Mouse (Mus musculus) limb, embryonic 13.5 days (tissue): ENCODE measurements around the gene Syn3. TPM values are rescaled to one million over a fixed set of nuclear protein-coding genes. Genes with fewer than 3 reads are reported as not detected.

Experiments used
- ATAC-seq: fragments of 200-750 bp; cut with Nextera tagmentation; 2 replicates; pipeline ENCODE4 v1.8.0; 2017; ENCODE audit warnings: low read depth, moderate number of reproducible peaks, moderate TSS enrichment; ENCODE audit not compliant: low FRiP score
- H3K27ac ChIP-seq: fragments of 300-500 bp; sonication (generic); 2 replicates; pipeline ENCODE4 v1.5.1; 2015; ENCODE audit warnings: inconsistent platforms, mild to moderate bottlenecking, moderate library complexity
- H3K27me3 ChIP-seq: fragments of 300-500 bp; sonication (generic); 2 replicates; pipeline ENCODE4 v1.6.1; 2015; ENCODE audit warnings: mild to moderate bottlenecking, inconsistent platforms
- H3K36me3 ChIP-seq: fragments of 300-500 bp; sonication (generic); 2 replicates; pipeline ENCODE4 v1.6.1; 2015; ENCODE audit warnings: inconsistent platforms, mild to moderate bottlenecking, moderate library complexity
- H3K4me1 ChIP-seq: fragments of 300-500 bp; sonication (generic); 2 replicates; pipeline ENCODE4 v1.6.1; 2015; ENCODE audit warnings: inconsistent platforms
- H3K4me2 ChIP-seq: fragments of 300-500 bp; sonication (generic); replicated peaks from 2 replicates; pipeline ENCODE4 v1.6.1; 2015; ENCODE audit warnings: inconsistent platforms, mild to moderate bottlenecking, moderate library complexity
- H3K4me3 ChIP-seq: fragments of 300-500 bp; sonication (generic); 2 replicates; pipeline ENCODE4 v1.5.1; 2015; ENCODE audit warnings: moderate library complexity, mild to moderate bottlenecking, inconsistent platforms
- H3K9ac ChIP-seq: fragments of 300-500 bp; sonication (generic); 2 replicates; pipeline ENCODE4 v1.6.1; 2015; ENCODE audit warnings: mild to moderate bottlenecking, inconsistent platforms
- H3K9me3 ChIP-seq: fragments of 300-500 bp; sonication (generic); 2 replicates; pipeline ENCODE4 v1.6.1; 2016; ENCODE audit warnings: inconsistent platforms
- WGBS: fragments of 180-500 bp; shearing (Covaris S2); methylation state at CpG from one replicate; pipeline ENCODE4 v1.1.7; 2015; 5-methylcytosine and 5-hydroxymethylcytosine counted together
- polyA plus RNA-seq: library from polyadenylated mRNA; unstranded; fragments of >200 nt; fragmentation: Nextera tagmentation; extraction: Ambion mirVana; gene quantifications from 2 replicates; pipeline ENCODE4 v1.2.1, GENCODE M21; 2015

Gene Syn3
- polyA plus RNA-seq, 1 experiment from 2014 or later = 3.1 TPM

- no peak overlapping the region for H3K9ac ChIP-seq
- H3K27ac ChIP-seq = no peak overlapping the region
- no peaks in the 10 kb centered on the region for H3K27me3 ChIP-seq
- ATAC-seq = no peak
- 76% methylated on average over 5 of the region's 5 CpGs for WGBS
- no peak overlapping the region for H3K4me3 ChIP-seq
- peaks cover 35% of the 10 kb centered on the region for H3K4me1 ChIP-seq
- no peak overlapping the region for H3K4me2 ChIP-seq
- H3K9me3 ChIP-seq = no peaks in the 10 kb centered on the region
- H3K36me3 ChIP-seq = no peaks in the 10 kb centered on the region
These were observed 221.4 kb downstream of the Syn3 start for GRCm38 (mm10) chr10:86277327-86277726.

GRCm38 (mm10) chr10:86275585-86275984 lies 223.1 kb downstream of the Syn3 start:
- no peak for ATAC-seq
- 91% methylated on average over 5 of the region's 5 CpGs for whole genome bisulfite sequencing

GRCm38 (mm10) chr10:86273410-86274191 lies 225.1 kb downstream of the Syn3 start:
- no peak overlapping the region for H3K9ac ChIP-seq
- no peak overlapping the region for H3K4me2 ChIP-seq
- no peaks in the 10 kb centered on the region for H3K27me3 ChIP-seq
- no peaks in the 10 kb centered on the region for H3K9me3 ChIP-seq
- peak; percentile 40; the same call in 1 of the 2 replicates for ATAC-seq
- H3K27ac ChIP-seq = 0 out of 2 replicates have a peak overlapping the region, but pooled peaks have one; percentile 6
- no peaks in the 10 kb centered on the region for H3K36me3 ChIP-seq
- 54% methylated on average over 19 of the region's 19 CpGs for WGBS
- peaks cover 20% of the 10 kb centered on the region for H3K4me1 ChIP-seq
- H3K4me3 ChIP-seq = no peak overlapping the region

More at GRCm38 (mm10) chr10:86275585-86275984, 223.1 kb downstream of the Syn3 start:
- Histone ChIP-seq H3K9me3 (no peaks in the 10 kb centered on the region), H3K4me2 (no peak overlapping the region), H3K36me3 (no peaks in the 10 kb centered on the region), H3K27ac (no peak overlapping the region), H3K4me1 (peaks cover 35% of the 10 kb centered on the region), H3K27me3 (no peaks in the 10 kb centered on the region), H3K9ac (no peak overlapping the region), H3K4me3 (no peak overlapping the region)

- H3K27me3 ChIP-seq = no peaks in the 10 kb centered on the region
- H3K4me2 ChIP-seq = no peak overlapping the region
- H3K36me3 ChIP-seq = no peaks in the 10 kb centered on the region
- H3K9ac ChIP-seq = no peak overlapping the region
- 83% methylated on average over 3 of the region's 3 CpGs for WGBS
- no peak overlapping the region for H3K27ac ChIP-seq
- peaks cover 12% of the 10 kb centered on the region for H3K4me1 ChIP-seq
- no peak overlapping the region for H3K4me3 ChIP-seq
- ATAC-seq = no peak
- H3K9me3 ChIP-seq = no peaks in the 10 kb centered on the region
These were observed 225.9 kb downstream of the Syn3 start for GRCm38 (mm10) chr10:86272826-86273225.

- H3K4me2 ChIP-seq = no peak overlapping the region
- H3K9ac ChIP-seq = no peak overlapping the region
- no peak for ATAC-seq
- H3K36me3 ChIP-seq = no peaks in the 10 kb centered on the region
- 81% methylated on average over 3 of the region's 3 CpGs for WGBS
- H3K9me3 ChIP-seq = no peaks in the 10 kb centered on the region
- peaks cover 9% of the 10 kb centered on the region for H3K4me1 ChIP-seq
- no peaks in the 10 kb centered on the region for H3K27me3 ChIP-seq
- H3K27ac ChIP-seq = no peak overlapping the region
- no peak overlapping the region for H3K4me3 ChIP-seq
These were observed 228.4 kb downstream of the Syn3 start for GRCm38 (mm10) chr10:86270254-86270653.

- no peak overlapping the region for H3K4me3 ChIP-seq
- no peak overlapping the region for H3K27ac ChIP-seq
- no peak overlapping the region for H3K4me2 ChIP-seq
- no peaks in the 10 kb centered on the region for H3K27me3 ChIP-seq
- H3K9ac ChIP-seq = no peak overlapping the region
- WGBS = 89% methylated on average over 9 of the region's 9 CpGs
- H3K4me1 ChIP-seq = no peaks in the 10 kb centered on the region
- ATAC-seq = no peak
- H3K36me3 ChIP-seq = no peaks in the 10 kb centered on the region
- 0 out of 2 replicates have a peak, but pooled peaks cover 4% of the 10 kb centered on the region for H3K9me3 ChIP-seq
These were observed 234.1 kb downstream of the Syn3 start for GRCm38 (mm10) chr10:86264618-86265017.

GRCm38 (mm10) chr10:86261725-86262124 lies 237.0 kb downstream of the Syn3 start:
- no peaks in the 10 kb centered on the region for H3K4me1 ChIP-seq
- WGBS = 70% methylated on average over 2 of the region's 2 CpGs
- 0 out of 2 replicates have a peak, but pooled peaks cover 4% of the 10 kb centered on the region for H3K9me3 ChIP-seq
- no peak overlapping the region for H3K4me2 ChIP-seq
- no peak overlapping the region for H3K9ac ChIP-seq
- no peaks in the 10 kb centered on the region for H3K36me3 ChIP-seq
- ATAC-seq = no peak
- no peak overlapping the region for H3K27ac ChIP-seq
- no peaks in the 10 kb centered on the region for H3K27me3 ChIP-seq
- no peak overlapping the region for H3K4me3 ChIP-seq

- Histone ChIP-seq H3K27ac (no peak overlapping the region), H3K4me2 (no peak overlapping the region), H3K36me3 (no peaks in the 10 kb centered on the region), H3K27me3 (no peaks in the 10 kb centered on the region), H3K4me3 (no peak overlapping the region), H3K9ac (no peak overlapping the region), H3K9me3 (0 out of 2 replicates have a peak, but pooled peaks cover 4% of the 10 kb centered on the region), H3K4me1 (0 out of 2 replicates have a peak, but pooled peaks cover 3% of the 10 kb centered on the region)
- WGBS = 88% methylated on average over 3 of the region's 3 CpGs
- no peak for ATAC-seq
These were observed 239.7 kb downstream of the Syn3 start for GRCm38 (mm10) chr10:86258992-86259391.

- H3K4me3 ChIP-seq = no peak overlapping the region
- H3K9ac ChIP-seq = no peak overlapping the region
- no peak overlapping the region for H3K27ac ChIP-seq
- no peak for ATAC-seq
- 0 out of 2 replicates have a peak, but pooled peaks cover 4% of the 10 kb centered on the region for H3K9me3 ChIP-seq
- H3K4me1 ChIP-seq = 0 out of 2 replicates have a peak, but pooled peaks cover 3% of the 10 kb centered on the region
- no peak overlapping the region for H3K4me2 ChIP-seq
- 59% methylated on average over 4 of the region's 4 CpGs for WGBS
- H3K27me3 ChIP-seq = no peaks in the 10 kb centered on the region
- no peaks in the 10 kb centered on the region for H3K36me3 ChIP-seq
These were observed 240.7 kb downstream of the Syn3 start for GRCm38 (mm10) chr10:86258046-86258445.

GRCm38 (mm10) chr10:86257045-86257444 lies 241.7 kb downstream of the Syn3 start:
- Histone ChIP-seq H3K9ac (no peak overlapping the region), H3K9me3 (0 out of 2 replicates have a peak, but pooled peaks cover 4% of the 10 kb centered on the region), H3K27me3 (no peaks in the 10 kb centered on the region), H3K4me1 (0 out of 2 replicates have a peak, but pooled peaks cover 3% of the 10 kb centered on the region), H3K4me3 (no peak overlapping the region), H3K4me2 (no peak overlapping the region), H3K36me3 (no peaks in the 10 kb centered on the region), H3K27ac (no peak overlapping the region)
- no peak for ATAC-seq
- 80% methylated on average over 3 of the region's 3 CpGs for WGBS

- Histone ChIP-seq H3K4me1 (0 out of 2 replicates have a peak, but pooled peaks cover 3% of the 10 kb centered on the region), H3K27me3 (no peaks in the 10 kb centered on the region), H3K9me3 (0 out of 2 replicates have a peak, but pooled peaks cover 4% of the 10 kb centered on the region), H3K4me3 (no peak overlapping the region), H3K9ac (no peak overlapping the region), H3K27ac (no peak overlapping the region), H3K4me2 (no peak overlapping the region), H3K36me3 (no peaks in the 10 kb centered on the region)
- ATAC-seq = no peak
- whole genome bisulfite sequencing = 62% methylated on average over 4 of the region's 4 CpGs
These were observed 242.5 kb downstream of the Syn3 start for GRCm38 (mm10) chr10:86256221-86256620.

- Histone ChIP-seq H3K36me3 (no peaks in the 10 kb centered on the region), H3K4me3 (no peak overlapping the region), H3K4me1 (0 out of 2 replicates have a peak, but pooled peaks cover under 1% of the 10 kb centered on the region), H3K9ac (no peak overlapping the region), H3K27ac (no peak overlapping the region), H3K27me3 (no peaks in the 10 kb centered on the region), H3K9me3 (no peaks in the 10 kb centered on the region), H3K4me2 (no peak overlapping the region)
- no peak for ATAC-seq
- 74% methylated on average over 7 of the region's 7 CpGs for WGBS
These were observed 248.4 kb downstream of the Syn3 start for GRCm38 (mm10) chr10:86250149-86250922.
